Mouse (Mus musculus): Measurements from ENCODE around the gene Psmd9.

Gene Psmd9

DNA sequence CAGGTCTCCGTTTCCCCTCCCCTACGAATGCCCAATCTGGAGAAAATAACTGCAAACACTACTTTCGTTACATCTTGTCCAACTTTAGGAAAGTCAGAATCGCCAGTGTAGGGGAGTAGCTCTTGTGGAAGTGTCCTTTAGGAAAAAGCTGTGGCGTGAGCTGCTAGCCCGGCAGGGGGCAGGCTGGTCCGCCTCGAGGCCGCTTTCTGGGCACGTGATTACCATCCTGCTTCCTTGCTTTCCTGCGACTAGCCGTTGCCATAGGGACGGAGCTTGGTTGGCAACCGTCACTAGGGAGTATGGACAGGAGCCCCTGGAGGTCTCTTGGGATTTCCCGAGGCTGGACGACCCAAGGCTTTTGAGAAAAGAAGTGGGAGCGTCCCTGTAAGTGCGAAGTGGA lies 82.6 kb downstream of the Psmd9 start, which contains the start of gene Wdr66:
TSS of gene Wdr66 (plus strand) at position 269 of the 400 bp plus-strand sequence.
- DNase-seq (ENCODE audit: low read depth), result peak; percentile 86

GRCm38 (mm10) chr5:123256841-123257755 lies 87.9 kb downstream of the Psmd9 start:
- peak; percentile 26 for DNase-seq (ENCODE audit: low read depth)

DNA sequence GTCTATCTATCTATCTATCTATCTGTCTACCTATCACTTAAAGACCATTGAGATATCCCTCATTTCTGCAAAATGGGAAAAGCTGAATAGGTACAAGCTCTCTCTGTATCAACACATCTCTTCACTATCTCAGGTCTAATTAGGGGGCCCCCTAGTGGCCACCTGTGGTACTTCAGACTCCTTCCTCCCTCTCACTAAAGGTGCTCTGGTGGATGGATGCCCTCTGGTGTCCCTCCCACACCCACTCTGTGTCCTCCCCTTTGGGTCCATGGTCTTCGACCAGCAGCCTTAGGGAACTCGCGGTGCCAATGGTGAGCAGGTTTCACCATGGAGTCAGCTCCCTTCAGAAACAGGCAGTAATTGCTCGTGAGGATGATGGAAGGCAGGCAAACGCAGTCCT lies 89.8 kb downstream of the Psmd9 start:
- peak; percentile 35 for DNase-seq (ENCODE audit: low read depth)

GRCm38 (mm10) chr5:123260698-123261097 lies 91.5 kb downstream of the Psmd9 start:
- DNase-seq (ENCODE audit: low read depth), result no peak

DNA sequence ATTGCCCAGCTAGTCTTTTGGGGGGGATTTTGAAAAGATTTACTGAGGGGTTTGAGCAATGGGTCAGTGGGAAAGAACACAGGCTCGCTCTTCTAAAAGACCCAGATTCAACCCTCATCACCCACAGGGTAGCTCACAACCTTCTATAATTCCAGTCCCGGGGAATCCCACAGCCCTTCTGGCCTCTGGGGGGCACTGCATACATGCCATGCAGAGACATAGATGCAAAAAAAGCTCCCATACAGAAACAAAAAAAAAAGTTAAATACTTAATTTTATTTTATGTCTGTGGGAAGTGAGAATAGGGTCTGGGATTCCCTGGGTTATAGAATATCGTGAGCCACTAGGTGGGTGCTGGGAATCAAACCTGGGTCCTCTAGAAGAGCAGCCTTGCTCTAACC lies 97.7 kb downstream of the Psmd9 start:
- peak; percentile 61 for DNase-seq (ENCODE audit: low read depth)

DNA sequence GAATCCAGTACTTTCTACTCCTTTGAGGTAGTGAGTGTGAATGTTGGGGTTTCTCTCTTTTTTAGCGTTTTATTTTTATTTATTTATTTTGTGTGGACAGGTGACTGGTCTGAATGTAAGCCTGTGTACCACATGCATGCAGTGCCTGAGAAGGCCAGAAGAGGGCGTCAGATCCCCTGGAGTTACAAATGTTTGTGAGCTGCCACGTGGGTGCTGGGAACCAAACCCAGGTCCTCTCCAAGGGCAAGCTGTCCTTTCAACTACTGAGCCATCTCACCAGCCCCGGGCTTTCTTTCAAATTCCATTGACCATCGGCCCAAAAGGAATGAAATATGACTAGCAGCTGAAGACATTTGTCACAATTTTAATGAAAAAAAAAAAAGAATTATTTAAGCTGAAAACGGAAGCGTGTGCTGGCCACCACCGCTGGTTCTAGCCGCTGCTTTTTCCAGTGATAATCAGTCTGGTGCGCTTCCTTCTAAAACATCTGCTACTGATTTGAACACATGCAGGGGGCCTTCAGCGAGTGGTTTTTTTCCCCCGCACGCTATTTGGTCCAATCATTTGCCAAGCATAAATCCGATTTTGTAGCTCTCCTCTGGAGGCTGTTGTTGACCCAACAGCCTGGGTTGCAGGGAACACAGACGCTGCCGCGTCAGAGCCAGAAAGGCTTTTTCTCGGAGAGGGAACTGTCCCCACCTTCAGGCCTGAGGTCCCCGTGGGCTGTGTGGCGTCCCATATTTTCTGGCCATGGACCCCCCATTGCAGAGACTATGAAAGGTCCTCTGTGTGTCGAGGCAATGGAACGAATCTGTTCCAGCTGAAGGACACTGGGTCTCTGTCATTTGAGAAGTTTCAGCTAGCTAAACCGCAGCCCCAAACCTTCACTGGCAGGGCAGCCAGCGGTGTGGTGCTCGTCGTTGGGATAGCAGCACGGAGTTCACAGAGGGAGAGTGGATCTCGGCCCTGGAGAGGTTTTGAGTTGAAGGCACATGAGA lies 99.6 kb downstream of the Psmd9 start:
- no peak for DNase-seq (ENCODE audit: low read depth)

- no peak for DNase-seq (ENCODE audit: low read depth)
These were observed 101.7 kb downstream of the Psmd9 start for GRCm38 (mm10) chr5:123270917-123271316.

DNA sequence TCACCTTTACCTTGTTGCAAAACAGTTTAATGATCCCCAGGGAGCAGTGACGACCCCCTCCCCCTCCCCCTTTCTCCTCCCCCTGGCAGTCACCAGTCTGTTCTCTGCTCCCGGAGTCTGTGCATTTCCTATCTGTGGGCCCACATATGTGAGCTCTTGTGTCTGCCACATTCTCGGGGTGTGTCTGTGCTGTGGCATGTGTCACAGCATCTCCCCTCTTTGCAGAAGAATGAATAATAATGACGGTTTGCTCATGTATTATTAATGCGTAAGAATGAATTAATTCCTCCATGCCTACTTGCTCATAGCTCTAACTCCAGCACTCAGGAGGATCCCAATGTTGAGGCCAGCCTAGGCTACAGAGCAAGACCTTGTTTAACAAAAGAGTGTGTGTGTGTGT lies 103.7 kb downstream of the Psmd9 start:
- no peak for DNase-seq (ENCODE audit: low read depth)

- DNase-seq (ENCODE audit: low read depth), result no peak
These were observed 107.6 kb downstream of the Psmd9 start for GRCm38 (mm10) chr5:123276636-123277341.

GRCm38 (mm10) chr5:123277342-123277701 lies 108.1 kb downstream of the Psmd9 start:
- peak; percentile 81 for DNase-seq (ENCODE audit: low read depth)

GRCm38 (mm10) chr5:123277704-123278103 lies 108.5 kb downstream of the Psmd9 start:
- no peak for DNase-seq (ENCODE audit: low read depth)

GRCm38 (mm10) chr5:123279248-123279647 lies 110.0 kb downstream of the Psmd9 start:
- no peak for DNase-seq (ENCODE audit: low read depth)

GRCm38 (mm10) chr5:123281336-123282136 lies 112.3 kb downstream of the Psmd9 start:
- no peak for DNase-seq (ENCODE audit: low read depth)

DNA sequence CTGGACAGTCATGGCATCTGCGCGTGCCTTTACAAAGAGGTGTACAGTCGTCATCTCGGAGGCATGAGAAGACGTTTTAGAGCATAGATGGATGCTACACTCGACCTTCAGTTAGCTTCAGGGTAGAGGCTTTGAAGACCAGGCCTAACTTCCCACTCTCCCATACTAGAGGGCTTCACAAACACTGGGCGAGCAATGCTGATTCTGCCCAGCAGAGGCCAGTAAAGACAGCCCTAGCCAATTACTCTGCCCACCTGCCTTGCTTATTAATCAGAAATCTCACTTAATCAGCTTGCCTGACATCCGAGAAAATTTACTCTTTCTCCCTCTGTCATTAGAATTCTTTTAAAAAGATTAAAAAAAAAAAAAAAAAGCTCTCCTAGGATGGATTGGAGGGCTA lies 116.0 kb downstream of the Psmd9 start:
- DNase-seq (ENCODE audit: low read depth), result peak; percentile 67

GRCm38 (mm10) chr5:123288079-123288478 lies 118.9 kb downstream of the Psmd9 start:
- peak; percentile 46 for DNase-seq (ENCODE audit: low read depth)

DNA sequence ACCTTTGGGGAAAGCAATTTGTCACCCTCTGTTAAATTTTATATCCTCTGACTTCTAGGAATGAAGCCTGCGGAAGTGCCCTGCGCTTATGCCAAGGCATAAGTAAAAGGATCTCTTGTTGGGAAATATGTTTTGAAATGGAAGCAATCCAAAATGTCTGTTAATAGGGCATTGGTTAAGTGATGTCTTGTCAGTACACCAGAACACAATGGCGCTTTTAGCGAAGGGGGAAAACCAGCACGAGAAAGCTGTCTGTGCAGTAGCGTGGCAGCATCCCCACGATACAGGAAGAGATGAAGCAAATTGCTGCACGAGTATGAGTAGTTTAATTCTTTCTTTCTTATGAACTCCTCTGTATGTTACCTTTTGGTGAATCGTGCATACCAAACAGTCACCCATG lies 125.4 kb downstream of the Psmd9 start:
- DNase-seq (ENCODE audit: low read depth), result peak; percentile 45

- peak; percentile 38 for DNase-seq (ENCODE audit: low read depth)
These were observed 127.1 kb downstream of the Psmd9 start for GRCm38 (mm10) chr5:123296224-123296806.

- DNase-seq (ENCODE audit: low read depth), result no peak
These were observed 128.0 kb downstream of the Psmd9 start for GRCm38 (mm10) chr5:123296972-123297754.

DNA sequence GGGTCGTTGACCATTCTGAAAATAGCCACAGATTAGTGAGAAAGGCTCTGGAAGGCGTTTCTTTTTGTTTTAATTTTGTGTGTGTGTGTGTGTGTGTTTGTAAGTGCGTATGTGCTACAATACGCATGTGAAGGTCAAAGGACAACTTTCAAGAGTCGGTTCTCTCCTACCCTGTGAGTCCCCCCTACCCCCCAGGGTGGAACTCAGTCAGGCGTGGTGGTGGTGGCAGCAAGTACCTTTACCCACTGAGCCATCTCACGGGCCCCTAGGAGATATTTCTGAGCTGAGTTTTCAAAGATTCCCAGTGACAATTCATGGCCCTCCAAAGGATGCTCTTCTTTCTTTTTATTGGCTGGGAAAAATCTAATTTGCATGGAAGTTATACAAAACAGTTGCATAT lies 128.6 kb downstream of the Psmd9 start:
- DNase-seq (ENCODE audit: low read depth), result no peak

- no peak for DNase-seq (ENCODE audit: low read depth)
These were observed 129.3 kb downstream of the Psmd9 start for GRCm38 (mm10) chr5:123298526-123298925.

Data from NIH3T3 (cell line).